Mouse (Mus musculus): ENCODE measurements at regions not wholly inside any gene's neighbourhood (a gene's known extent, or its start where the extent isn't known, plus 50 kb on each side); places are given as distances from the start of the nearest gene placed in this dataset.
A peak's percentile ranks its signal among the peaks of the same experiment; 100 is the strongest.

GRCm38 (mm10) chr3:128413481-128413880 lies 517.4 kb upstream of the Fam241a start:
- DNase-seq: no peak

DNA sequence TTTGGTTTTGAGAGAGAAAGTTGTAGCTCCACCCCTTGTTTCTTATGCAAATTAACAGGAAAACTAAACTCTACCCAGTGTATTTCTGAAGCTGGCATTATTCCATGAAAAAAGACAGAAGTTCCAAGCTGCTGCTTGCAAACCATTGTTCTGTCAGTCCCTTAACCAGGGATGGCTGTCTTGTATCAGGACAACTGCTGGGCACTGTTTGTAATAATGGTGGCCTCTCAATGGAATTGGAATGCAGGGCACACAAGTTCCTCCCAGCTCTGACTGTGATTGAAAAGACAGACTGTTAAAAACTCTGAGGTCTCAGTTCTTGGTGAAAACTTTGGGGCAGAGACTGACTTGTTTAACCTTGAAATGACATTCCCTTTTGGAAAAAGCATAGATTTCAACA lies 516.0 kb upstream of the Fam241a start:
- no peak for DNase-seq

- no peak for DNase-seq
Measured at GRCm38 (mm10) chr3:128394805-128395204, 498.7 kb upstream of the Fam241a start.

GRCm38 (mm10) chr3:128380579-128380978 lies 484.5 kb upstream of the Fam241a start:
- DNase-seq: no peak

GRCm38 (mm10) chr3:128369521-128370127 lies 473.5 kb upstream of the Fam241a start:
- DNase-seq: no peak

- no peak for DNase-seq
Measured at GRCm38 (mm10) chr3:128362310-128362709, 466.2 kb upstream of the Fam241a start.

DNA sequence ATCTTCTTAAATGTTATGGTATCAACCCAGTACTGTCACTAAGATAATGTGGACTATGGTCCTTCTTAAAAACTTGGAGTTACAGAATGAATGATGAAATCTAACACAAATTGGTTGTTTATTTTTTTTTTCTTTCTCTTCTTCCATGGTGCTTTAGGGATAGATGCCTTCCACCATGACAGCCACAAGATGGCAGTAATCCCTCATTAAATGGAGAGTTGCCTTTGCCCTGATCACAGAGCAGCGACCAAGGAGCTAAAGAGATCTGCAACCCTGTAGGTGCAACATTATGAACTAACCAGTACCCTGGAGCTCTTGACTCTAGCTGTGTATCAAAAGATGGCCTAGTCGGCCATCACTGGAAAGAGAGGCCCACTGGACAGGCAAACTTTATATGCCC lies 453.0 kb upstream of the Fam241a start:
- DNase-seq: peak; percentile 56

- no peak for DNase-seq
Measured at GRCm38 (mm10) chr3:128347782-128348574, 451.9 kb upstream of the Fam241a start.

- no peak for DNase-seq
Measured at GRCm38 (mm10) chr3:128337508-128337907, 441.4 kb upstream of the Fam241a start.

GRCm38 (mm10) chr3:128337031-128337430 lies 440.9 kb upstream of the Fam241a start:
- peak; percentile 84 for DNase-seq

DNA sequence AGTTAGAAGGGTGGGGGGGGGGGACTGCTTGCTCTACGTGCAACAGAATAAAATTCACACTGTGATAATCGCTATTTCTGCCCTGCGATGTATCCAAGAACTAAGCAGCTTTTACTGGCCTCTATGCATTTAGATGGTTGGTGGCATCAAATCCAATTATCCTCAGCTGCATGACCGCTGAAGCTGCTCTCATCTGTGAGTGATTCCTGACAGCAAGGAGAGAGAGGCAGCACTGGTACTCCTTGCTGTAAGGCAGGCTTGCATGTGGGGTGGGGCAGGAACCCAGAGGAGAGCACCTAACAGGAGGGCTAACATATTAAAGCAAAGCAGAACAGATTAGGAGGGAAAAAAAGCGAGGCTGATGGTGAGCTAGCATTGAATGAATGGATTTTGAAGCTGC lies 431.6 kb upstream of the Fam241a start:
- no peak for DNase-seq

GRCm38 (mm10) chr3:128301312-128301711 lies 405.2 kb upstream of the Fam241a start:
- DNase-seq: no peak

DNA sequence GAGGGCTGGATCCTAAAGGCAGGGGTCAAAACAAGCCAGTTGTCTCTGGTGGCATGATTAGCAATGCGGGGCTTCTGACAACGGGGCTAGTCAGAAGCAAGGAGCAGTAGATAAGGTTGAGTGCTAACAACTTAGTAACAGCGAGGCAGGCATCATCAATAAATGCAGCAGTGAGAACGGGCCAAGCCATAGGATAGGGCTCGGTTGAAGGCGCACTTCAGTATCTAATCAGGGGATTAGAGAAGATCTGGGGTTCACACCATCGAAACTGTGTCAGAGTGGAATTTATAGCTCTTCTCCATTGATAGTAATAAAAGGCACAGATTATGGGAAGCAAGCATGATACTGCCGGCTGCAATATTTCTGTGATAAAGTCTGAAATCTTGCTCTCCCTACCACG lies 402.0 kb upstream of the Fam241a start:
- DNase-seq: no peak

DNA sequence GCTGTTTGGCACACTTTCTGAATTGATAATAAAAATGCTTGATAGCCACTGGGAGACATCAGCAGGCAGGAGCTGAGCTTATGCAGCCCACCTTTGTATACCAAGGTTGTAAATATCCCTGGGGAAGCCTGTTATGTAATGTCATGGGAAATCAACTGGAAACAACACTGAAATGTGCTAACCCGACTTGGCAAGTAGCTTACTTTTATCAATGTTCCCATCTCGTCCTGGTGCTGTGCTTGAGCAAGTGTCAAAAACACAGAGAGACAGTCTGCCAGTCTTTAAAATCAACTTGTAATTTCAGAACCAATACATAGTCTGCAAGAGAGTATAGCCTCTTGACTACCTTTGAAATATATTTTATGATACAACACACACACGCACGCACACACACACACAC lies 391.7 kb upstream of the Fam241a start:
- DNase-seq: no peak

DNA sequence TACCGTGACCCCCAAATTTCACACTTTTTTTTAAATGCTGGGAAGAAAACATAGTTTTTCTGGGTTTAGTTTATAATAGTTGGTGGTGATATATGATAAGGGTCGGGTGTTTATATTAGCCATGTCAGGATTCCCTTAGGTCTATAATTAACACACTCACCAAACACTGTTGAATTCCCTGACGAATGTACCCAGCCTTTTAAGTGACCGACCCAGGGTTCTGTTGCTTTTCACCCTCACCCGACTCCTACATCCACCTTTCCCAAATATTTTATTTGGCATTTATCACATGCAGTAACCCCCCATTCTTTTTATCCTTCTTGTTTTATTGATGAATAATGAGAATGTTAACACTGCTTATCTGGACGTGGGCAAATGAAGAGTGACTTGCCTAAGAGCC lies 389.1 kb upstream of the Fam241a start:
- DNase-seq: no peak

GRCm38 (mm10) chr3:128280626-128281025 lies 384.5 kb upstream of the Fam241a start:
- DNase-seq: peak; percentile 10

DNA sequence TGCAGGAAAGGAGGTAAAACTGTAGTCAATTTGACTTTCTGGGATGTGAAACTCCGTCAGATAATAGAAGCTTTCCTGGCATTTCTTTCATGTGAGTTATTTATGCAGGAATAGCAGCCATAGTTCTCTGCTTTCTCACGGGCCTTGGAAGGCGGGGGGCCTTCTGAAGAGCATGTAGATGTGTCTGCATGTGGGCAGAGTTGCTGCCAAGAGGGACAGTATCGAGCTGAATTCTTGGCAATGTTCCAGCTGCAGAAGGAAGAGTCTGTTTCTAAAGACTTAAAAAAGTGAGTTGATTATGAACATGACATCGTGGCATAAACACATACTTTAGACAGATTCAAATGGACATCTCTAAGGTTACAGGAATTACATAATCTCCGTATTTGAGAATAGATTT lies 374.5 kb upstream of the Fam241a start:
- DNase-seq: peak; percentile 7

DNA sequence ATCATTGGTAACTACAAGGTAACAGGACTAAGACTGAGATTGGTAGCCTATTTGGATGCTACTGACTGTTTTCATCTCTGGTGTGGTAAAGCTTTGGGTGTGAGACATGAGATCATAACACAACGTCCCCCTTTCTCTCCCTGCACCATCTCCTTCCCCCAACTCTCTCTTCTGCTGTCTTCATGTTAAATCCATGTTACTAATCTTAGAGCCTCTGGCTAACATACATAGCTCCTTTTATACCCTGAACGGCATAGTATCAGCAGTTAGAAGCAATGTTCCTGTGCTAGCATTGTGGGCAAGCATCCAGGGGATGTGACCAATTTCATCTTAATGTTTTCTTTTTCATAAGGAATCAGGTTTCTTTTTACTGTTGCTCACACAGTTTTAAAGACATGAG lies 365.1 kb upstream of the Fam241a start:
- DNase-seq: no peak

- peak; percentile 9 for DNase-seq
Measured at GRCm38 (mm10) chr3:128247816-128248215, 351.7 kb upstream of the Fam241a start.

GRCm38 (mm10) chr3:128239813-128240421 lies 343.8 kb upstream of the Fam241a start:
- no peak for DNase-seq

- DNase-seq: no peak
Measured at GRCm38 (mm10) chr3:128230390-128230789, 334.3 kb upstream of the Fam241a start.

- no peak for DNase-seq
Measured at GRCm38 (mm10) chr3:128226930-128227585, 330.9 kb upstream of the Fam241a start.

GRCm38 (mm10) chr3:128226503-128226902 lies 330.4 kb upstream of the Fam241a start:
- peak; percentile 19 for DNase-seq

- DNase-seq: no peak
Measured at GRCm38 (mm10) chr3:128222344-128222743, 326.2 kb upstream of the Fam241a start.

Data from kidney, postnatal 10 days (tissue).